Mouse (Mus musculus) left cerebral cortex, postnatal 4 days (tissue): ENCODE results near the gene Mmaa. TPM values are rescaled to one million over a fixed set of nuclear protein-coding genes. Genes with fewer than 3 reads are reported as not detected.

Experiments used
- DNase-seq: peaks from one replicate; pipeline ENCODE4 v3.0.0-alpha.2; 2022
- intact Hi-C: fragments of 180-260 bp; cut with DNase I; formaldehyde crosslinking; loops from one replicate; pipeline ENCODE4 v1.15.1; 2025
- total RNA-seq, 2 experiments: library from RNA; stranded (reverse); gene quantifications; 2 replicates each; pipeline ENCODE4 v1.2.3; 2021

The Mmaa gene
- 10 to 100 TPM; 21.0 to 23.6 TPM for total RNA-seq

GRCm38 (mm10) chr8:79294610-79295275 lies at the start of gene Mmaa:
TSS of gene Mmaa (minus strand) at chr8:79294937.
- intact Hi-C loops: loop anchor here (5.0 to 10.0 kb wide), 4 partner anchors 100 to 1050 kb away; partner anchors contain the start of genes Smad1 and Zfp827
- peak; percentile 98 for DNase-seq

DNA sequence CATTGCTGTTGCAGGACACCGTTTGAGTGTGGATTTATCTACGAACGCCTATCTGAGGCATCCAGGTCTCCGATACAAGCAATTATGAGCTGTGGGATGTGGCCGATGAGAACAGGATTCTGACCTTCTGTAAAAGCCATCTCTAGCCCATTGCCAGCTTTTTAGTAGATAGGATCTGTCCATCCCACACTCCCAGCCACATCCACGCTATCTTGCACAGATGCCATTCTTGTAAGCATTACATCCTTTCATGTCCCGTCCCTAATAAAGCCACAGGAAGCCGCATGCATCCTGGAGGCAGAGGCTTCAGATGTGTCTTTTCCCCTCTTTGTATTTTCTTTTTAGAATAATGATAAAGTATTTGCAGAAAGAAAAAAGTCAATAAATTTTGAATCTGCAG lies 46.5 kb upstream of the Mmaa start:
- intact Hi-C loops: no loop called here
- no peak for DNase-seq

DNA sequence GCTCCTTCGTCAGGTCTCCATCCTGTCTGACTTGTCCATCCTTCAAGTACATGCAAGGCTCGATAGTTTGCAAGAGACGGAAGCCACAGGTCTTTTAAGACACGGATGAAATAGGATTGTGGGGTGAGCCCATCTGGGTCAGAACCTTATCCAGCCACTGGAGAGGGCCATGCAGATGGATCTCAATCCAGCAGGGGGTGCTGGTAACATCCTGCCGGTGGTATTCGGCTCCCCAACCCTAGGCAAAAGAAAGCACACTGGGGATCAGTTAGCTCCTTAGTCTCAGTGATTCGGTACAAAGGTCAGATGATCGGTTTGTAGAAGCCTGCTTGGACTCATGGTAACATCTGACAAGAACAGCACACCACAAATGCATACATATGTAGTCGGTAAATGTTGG lies 44.8 kb upstream of the Mmaa start:
- intact Hi-C loops: no loop called here
- peak; percentile 36 for DNase-seq

DNA sequence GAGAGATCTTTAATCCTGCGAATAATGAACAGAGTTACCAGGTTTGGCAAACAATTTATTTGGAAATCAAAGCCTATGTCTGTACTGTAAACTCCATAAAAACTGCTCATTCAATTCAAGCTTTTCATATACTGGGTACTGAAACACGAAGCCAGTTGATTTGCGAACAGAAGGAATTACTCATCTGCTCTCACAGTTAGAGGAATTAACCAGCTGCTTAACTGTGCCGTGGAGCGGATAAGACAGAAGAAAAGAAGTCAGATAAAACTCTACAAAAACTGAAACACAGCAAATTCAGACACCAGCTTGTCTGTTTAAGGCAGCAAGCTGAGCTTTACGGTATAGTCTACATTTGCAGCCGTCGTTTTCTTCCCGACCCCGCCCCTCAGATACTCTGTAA lies 43.9 kb upstream of the Mmaa start:
- no peak for DNase-seq
- intact Hi-C loops: no loop called here

GRCm38 (mm10) chr8:79332109-79332900 lies 37.6 kb upstream of the Mmaa start:
- intact Hi-C loops: no loop called here
- no peak for DNase-seq

DNA sequence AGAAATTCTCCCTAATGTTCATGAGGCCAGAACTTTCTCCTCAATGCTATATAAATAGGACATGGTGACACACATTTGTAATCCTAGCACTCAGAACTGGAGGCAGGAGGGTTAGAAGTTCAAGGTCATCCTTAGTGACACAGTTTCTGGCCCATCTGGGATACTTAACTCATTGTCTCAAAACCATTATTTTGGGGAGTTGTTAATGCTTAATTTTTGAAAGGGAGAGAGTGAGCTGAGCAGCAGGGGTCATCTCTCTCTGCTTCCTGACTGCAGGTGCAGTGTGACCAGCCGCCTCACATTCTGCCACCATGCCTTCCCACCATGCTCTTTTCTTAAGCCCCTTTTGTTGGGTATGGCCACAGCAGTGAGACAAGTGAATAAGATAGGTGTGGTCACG lies 36.8 kb upstream of the Mmaa start:
- no peak for DNase-seq
- intact Hi-C loops: no loop called here

DNA sequence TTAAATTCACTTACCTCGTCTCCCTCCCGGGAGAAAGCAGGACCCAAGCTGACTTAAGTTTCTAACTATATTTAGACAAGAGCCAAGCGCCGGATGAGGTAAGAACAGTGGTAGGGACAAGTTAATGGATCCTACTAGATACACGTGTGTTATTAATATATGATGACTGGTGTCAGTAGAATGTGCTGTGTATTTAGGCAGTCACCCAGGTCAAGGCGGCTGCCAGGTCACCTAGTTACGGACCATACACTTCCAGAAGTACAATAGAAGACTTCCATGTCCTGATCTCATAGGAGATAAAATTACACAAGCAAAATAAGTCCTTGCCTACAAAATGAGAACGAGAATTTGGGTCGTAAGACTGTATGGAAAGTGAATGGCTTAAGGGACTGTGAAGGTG lies 36.3 kb upstream of the Mmaa start:
- intact Hi-C loops: no loop called here
- DNase-seq: no peak

- intact Hi-C loops: no loop called here
Measured at GRCm38 (mm10) chr8:79329735-79330134, 35.0 kb upstream of the Mmaa start.

DNA sequence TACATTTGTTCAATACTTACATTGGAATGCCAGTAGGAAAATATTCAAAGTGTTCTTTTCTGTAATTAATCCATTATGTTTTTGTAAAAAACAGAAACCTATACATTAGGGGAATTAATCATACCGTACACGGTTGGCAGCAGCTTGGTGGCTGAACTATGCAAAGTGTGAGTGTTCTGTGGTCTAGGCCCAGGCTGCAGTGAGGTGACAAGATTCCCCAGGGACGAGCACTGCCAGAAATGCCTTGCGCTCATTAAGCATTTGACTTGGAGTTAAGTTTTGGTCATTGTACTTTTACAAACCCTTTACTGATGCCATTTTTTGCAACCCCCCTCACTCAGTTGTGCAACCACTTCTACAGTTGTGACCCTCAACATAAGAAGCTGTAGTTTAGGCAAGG lies 34.4 kb upstream of the Mmaa start:
- intact Hi-C loops: no loop called here
- DNase-seq: no peak

More at GRCm38 (mm10) chr8:79329735-79330134, 35.0 kb upstream of the Mmaa start:
- DNase-seq: no peak

- DNase-seq: no peak
- intact Hi-C loops: no loop called here
Measured at GRCm38 (mm10) chr8:79325510-79325909, 30.8 kb upstream of the Mmaa start.

- intact Hi-C loops: no loop called here
- no peak for DNase-seq
Measured at GRCm38 (mm10) chr8:79324928-79325327, 30.2 kb upstream of the Mmaa start.

DNA sequence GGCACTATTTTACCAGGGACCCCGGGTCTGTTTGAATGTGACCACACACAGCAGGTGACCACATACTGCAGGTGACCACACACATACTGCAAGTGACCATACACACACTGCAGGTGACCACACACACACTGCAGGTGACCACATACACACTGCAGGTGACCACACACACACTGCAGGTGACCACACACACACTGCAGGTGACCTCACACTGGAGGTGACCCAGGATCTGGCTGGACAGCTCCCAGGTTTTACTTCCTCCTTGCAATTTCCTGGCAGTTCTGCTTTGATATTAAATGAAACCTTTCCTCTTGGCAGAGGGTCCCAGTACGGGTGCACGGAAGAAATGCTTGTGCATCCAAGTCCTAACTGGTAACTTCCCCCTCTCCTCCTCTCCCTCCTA lies 29.3 kb upstream of the Mmaa start:
- intact Hi-C loops: no loop called here
- no peak for DNase-seq

GRCm38 (mm10) chr8:79323121-79323520 lies 28.4 kb upstream of the Mmaa start:
- intact Hi-C loops: no loop called here
- no peak for DNase-seq

GRCm38 (mm10) chr8:79310801-79311200 lies 16.1 kb upstream of the Mmaa start:
- no peak for DNase-seq
- intact Hi-C loops: no loop called here

- intact Hi-C loops: loop anchor here (10.0 kb wide), 1 partner anchor 179 kb away; no protein-coding TSS in a partner anchor
- no peak for DNase-seq
Measured at GRCm38 (mm10) chr8:79305941-79306340, 11.2 kb upstream of the Mmaa start.

DNA sequence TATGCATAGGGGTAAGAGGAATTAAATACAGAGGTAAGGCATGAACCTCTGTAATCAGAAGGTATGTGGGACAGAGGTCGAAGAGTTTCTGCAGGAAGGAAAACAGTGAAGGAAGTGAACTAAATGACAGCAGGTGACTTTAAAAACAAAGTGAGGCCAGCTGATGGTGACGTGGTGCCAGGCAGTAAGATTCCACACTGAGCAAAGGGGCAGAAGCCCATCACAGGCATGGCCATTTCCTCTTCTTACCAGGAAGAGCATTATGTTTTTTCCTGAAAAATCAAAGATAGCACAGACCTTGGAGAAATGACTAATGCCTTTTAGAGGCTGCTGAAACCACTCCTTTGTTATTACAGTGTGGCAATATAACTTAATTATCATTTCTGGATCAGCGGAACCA lies 6.8 kb upstream of the Mmaa start:
- DNase-seq: no peak
- intact Hi-C loops: loop anchor here (10.0 kb wide), 1 partner anchor 183 kb away; no protein-coding TSS in a partner anchor

DNA sequence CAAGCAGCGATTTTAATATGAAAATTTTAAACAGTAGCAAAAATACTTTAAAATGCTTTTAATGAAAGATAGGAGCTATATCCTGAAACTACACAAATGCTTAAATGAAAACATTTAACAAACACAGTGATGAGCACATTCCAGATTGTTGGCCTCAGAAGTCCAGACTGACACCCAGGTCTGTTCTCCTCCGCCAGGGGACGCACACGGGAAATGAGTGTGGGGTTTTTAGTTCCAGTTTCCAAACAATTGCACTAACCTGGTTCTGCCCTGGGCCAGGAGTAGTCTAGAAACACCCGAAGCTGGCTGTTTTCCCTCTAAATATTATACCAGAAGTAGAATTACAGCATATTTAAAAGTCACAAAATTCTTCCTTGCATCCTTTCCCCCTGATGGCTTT lies 5.0 kb upstream of the Mmaa start:
- no peak for DNase-seq
- intact Hi-C loops: loop anchor here (5.0 to 10.0 kb wide), 4 partner anchors 95 to 1055 kb away; partner anchors contain the start of gene Smad1

DNA sequence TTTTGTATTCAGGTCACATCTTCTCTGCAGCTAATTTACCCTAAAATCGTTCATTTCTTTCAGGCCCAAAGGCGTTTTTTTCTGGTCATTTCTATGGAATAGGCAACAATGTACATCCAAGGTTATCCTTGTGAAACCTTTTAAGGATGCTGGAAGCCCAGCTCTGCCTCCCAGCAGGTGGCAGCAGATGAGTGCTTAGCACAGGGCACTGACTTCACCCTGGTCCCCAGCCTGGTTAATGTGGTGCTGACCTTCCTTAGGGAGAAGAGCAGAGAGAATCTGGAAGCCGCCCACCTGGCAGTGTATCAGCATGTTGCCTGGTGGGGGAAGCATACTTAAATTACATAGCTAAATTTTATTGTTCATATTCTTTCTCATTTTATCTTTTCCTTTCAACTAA lies 3.0 kb upstream of the Mmaa start:
- intact Hi-C loops: loop anchor here (5.0 to 10.0 kb wide), 3 partner anchors 97 to 1053 kb away; partner anchors contain the start of gene Smad1
- DNase-seq: peak; percentile 70

DNA sequence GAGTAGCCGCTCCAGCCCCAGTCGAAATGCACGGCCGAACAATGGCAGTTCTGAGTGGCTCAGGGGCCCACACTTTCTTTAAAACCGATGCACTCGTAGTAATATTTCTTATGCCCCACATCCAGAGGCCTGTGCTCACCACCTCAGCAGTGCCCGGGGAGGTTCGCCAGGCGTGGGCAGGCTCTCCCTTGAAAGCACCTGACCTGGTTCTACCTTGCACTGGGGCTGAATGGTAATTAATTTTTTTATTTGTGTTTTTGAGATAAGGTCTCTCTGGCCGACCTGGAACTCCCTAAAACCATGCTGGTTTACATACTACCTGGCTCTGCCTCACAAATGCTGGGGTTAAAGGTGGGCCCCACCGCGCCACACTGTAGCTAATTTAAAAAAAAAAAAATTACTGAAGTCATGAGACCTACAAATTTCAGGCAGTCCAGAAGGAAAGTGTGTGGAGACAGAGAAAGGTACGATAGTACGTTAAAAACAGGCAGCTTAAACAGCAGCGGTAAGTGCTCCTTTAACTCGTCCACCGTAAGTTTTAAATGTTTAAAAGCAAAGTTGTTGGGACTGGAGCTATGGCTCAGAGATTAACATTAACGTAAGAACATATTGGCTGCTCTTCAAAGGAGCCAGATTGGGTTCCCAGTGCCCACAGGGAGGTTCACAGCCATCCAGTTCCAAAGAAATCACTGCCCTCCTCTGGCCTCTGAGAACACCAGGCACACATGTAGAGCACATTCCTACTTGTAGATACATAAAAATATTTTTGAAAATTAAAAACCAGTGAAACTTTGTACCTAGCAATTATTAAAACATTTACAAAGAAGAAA lies 754 bp upstream of the Mmaa start:
- peak; percentile 7 for DNase-seq
- intact Hi-C loops: loop anchor here (5.0 to 10.0 kb wide), 3 partner anchors 99 to 1051 kb away; partner anchors contain the start of gene Smad1

GRCm38 (mm10) chr8:79293841-79294240 lies 896 bp downstream of the Mmaa start:
- DNase-seq: no peak
- intact Hi-C loops: loop anchor here (5.0 to 10.0 kb wide), 3 partner anchors 101 to 1049 kb away; partner anchors contain the start of genes Smad1 and Zfp827
